Mouse (Mus musculus) T-helper 17 cell (primary cell): Measurements from ENCODE around the gene Frmd4b.

Source experiments
- in situ Hi-C, 2 experiments: fragments of 300-600 bp; cut with MboI, MseI; formaldehyde crosslinking; loops; 1 replicate in 1 of 2; 2 replicates in 1 of 2; pipeline ENCODE4 v1.15.1; 2025; ENCODE audit warnings: high pct_unique_total_duplicates in 2 of 2

Gene Frmd4b

DNA sequence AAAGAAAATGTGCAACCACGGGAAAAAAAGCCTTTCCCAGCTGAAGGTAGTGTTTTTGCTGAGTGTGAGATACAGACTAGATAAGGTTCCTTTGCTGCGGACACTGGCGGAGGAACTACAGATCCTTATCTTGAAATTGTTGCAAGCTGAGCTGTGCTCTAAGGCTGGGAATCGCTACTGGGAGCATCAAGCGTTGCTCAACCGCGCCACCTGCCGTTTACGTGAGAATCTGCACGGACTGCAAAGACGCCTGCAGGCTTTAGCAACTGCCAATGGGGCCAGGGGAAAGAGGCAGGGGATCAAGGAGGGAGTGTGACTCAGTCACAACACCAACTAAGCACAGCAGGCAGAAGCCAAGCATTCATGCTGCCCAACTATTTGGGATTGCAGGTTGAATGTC, 94.2 kb downstream of the Frmd4b start:
- in situ Hi-C loops: loop anchor here (5.0 kb wide), 3 partner anchors 101 to 266 kb away; no protein-coding TSS in a partner anchor

DNA sequence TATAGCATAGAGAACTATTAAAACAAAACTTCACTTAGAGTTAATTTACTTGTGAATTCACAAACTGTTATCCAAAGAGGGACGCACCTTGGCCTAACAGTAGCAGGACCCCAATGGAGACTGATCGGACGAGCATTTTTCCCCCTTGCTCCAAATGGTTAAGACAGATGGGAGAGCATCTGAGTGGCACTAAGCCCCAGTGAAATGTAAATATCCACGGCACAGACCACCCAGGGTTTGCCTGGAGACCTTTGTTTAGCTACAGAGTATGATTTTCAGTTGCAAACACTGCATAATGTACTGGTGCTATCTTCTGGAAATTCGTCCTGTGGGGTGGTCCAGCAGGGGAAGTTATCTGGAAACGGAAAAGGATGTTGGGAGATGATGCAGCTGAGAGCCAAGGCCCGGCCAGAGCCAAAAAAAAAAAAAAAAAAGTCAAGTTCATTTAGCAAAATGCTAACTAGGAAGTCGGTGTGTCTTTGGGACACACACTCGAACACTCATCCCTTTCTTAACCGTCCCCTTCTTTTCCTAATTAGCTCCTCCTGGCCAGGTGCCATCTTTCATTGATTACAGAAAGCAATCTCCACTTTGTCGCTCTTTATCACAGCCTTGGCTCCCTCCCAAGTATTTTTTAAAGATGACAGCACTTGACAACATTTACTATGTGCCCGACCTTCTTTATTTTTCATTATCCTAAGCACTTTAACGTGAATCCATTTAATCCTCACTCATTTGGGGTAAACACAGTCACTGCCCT, 95.9 kb downstream of the Frmd4b start:
- in situ Hi-C loops: loop anchor here (5.0 kb wide), 3 partner anchors 99 to 264 kb away; no protein-coding TSS in a partner anchor

DNA sequence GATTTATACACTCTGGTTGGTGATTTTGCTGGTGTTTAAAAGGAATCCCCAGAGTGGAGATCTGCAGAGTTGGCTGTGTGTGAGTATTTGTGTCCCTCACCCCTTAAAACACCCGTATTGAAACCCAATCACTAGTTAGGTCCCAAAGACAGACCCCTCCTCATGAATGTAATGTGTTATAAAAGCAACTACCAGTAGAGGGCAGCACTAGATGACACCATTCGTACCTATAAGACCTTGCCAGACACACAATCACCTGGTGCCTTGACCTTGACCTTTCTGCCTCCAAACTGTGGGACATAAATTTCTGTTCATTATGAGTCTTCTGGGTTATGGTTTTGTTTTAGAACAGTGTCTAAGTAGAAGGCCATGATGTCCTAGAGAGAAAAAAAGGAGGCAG, 96.8 kb downstream of the Frmd4b start:
- in situ Hi-C loops: loop anchor here (5.0 kb wide), 3 partner anchors 98 to 263 kb away; no protein-coding TSS in a partner anchor

DNA sequence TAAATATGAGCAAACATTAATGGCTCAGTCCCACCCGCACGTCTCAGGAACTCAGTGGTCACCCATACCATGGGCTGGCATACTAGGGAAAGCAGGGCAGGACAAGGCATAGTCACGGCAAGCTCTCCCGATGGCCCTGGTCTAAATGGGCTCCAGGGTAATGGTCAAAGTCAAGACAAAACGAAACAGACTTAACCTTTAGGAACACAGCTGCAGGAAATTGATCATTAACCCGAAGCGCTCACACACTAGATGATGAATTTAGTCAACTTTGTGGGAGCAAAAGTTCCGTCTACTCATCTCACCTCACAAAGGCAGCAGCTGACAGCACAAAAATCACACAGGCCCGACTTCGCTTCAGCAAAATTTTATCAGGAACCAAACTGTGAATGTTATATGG, 97.8 kb downstream of the Frmd4b start:
- in situ Hi-C loops: loop anchor here (5.0 to 10.0 kb wide), 2 partner anchors 252 to 1365 kb away; no protein-coding TSS in a partner anchor

DNA sequence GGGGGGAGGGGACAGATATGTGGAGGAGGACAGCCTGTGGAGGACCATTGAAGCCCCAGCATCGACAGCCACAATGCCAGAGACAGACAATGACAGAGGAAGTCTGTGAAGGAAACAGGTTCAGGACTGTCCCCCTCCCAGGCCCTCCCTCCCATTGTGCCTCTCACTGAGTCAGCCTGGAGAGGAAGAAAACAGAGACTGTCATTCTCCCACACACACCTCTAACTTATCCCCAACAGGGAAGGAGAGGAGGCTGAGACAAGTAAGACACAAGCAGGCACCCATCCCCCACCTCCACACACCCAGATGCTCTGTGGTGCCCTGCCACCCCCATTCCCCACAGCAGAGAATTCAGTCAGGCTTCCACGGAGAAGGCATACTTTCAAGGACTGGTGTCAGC, 98.9 kb downstream of the Frmd4b start:
- in situ Hi-C loops: loop anchor here (5.0 to 10.0 kb wide), 2 partner anchors 251 to 1366 kb away; no protein-coding TSS in a partner anchor

DNA sequence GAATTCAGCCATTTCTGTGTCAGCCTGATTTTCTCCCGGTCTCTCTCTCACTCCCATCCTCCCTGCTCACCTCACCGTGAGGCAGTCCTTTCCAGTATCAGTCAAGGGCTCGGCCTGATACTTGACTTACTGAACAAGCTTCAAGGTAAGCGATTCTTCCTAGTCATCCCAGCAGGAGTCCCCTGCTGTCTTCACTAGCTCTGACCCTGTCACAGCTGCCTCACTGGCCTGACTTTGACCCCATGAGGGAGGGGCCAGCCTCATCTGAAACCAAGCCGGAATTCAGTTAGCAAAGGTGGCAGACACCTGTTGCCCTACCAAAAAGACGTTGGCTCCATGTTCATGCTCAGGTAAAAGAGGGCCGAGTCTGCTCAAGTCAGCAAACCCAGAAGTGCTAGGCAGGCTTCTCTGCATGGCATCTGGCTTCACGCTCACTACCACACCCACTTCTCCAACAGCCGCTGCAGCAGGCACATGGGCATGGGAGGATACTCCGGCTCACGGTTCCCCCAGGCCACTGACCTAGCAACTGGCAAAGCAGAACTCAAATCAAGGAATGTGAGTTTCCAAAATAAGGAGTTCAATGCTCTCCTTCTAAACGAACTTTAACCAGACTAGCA, 99.6 kb downstream of the Frmd4b start:
- in situ Hi-C loops: loop anchor here (5.0 to 10.0 kb wide), 2 partner anchors 250 to 1367 kb away; no protein-coding TSS in a partner anchor

DNA sequence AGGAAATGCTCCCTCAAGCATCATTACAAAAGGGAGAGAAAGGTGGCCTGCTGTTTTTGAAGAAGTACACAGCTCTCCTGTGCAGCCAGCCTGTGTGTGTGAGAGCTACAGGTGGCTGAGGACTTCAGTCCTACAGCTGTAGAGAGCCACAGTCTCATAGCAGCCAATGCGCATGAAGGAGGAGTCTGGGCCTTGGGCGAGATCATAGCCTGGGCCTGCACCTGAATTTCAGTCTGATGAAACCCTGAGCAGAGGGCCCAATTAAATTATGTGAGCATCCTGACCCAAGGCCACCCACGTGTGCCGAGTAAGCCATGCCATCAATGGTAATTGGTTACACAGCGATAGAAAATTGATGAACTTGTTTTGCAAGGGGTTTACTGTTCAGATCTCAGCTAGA, 100.4 kb downstream of the Frmd4b start:
- in situ Hi-C loops: loop anchor here (5.0 to 10.0 kb wide), 2 partner anchors 250 to 1368 kb away; no protein-coding TSS in a partner anchor

DNA sequence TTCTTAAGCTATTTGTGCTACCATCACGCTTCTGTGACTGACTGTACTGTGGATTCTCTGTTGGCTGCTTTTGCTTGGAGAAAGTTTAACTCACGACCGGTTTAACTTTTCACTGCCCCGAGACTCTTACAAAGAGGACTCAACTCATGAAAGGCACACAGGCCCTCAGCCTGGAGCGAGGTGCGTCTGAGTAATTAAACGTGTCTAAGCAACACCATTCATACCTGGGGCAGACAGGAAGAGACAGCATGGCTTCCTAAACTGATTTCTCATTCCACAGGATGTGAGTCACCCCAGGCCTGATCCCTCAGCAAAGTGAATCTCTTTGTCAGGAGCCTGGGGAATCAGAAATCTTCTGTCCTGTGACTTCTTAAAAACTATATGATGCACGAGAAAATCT, 106.6 kb downstream of the Frmd4b start:
- in situ Hi-C loops: loop anchor here in 1 of 2 experiments (10.0 kb wide), 1 partner anchor 1374 kb away; no protein-coding TSS in a partner anchor

DNA sequence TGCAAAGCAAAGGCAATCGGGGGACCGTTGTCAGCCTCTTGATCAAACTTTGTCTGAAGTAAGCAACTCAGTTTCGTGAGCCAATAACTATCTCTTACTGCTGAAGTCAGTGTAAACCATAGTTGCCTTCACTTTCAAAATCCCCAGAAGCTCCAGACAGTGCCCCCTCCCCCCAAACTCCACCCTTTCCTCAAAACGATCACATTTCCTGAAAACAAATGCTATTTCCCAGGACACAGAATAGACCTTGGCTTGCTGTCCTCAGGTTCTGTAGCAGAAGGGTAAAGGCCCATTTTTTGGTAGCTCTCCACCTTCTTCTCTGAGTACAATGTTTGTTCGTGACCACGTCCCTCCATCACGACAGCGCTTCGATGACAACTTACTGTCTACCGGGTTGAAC, 107.9 kb downstream of the Frmd4b start:
- in situ Hi-C loops: no loop called here

DNA sequence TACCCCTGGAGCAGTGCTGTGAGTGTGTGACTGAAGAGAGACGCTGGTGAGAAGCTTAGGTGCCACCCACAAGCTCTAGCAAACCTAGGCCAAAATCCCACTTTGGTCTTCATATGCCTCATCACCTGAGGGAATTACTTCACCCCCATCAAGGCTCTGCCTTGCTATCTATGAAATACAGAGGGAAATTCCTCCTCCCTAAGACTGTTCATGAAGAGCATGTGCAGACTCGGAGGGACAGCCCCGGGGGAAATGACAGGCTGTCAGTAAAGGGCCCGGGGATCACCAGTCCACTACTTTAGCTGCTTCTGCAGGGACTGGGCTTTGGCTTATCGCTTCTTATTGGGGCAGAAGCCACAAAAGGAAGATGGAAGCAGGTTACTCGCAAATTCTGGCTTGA, 108.9 kb downstream of the Frmd4b start:
- in situ Hi-C loops: no loop called here

DNA sequence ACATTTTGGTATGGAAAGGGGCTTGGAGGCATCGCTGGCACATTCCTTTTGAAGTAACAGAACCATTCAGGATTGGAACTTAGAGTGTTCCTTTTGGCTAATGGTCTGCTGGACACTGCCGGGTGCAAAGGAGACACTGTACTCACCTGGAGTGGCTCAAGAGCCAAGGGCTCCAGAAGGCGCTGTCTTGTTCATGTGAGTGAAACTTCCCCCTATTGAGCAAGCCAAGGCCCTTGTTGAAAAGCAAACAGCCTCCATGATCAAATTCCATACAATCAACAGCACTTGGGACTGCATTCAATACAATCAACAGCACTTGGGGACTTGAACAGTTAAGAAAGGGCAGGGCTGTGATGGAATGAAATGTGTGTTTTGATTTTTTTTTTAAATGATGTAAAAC, 109.4 kb downstream of the Frmd4b start:
- in situ Hi-C loops: no loop called here

DNA sequence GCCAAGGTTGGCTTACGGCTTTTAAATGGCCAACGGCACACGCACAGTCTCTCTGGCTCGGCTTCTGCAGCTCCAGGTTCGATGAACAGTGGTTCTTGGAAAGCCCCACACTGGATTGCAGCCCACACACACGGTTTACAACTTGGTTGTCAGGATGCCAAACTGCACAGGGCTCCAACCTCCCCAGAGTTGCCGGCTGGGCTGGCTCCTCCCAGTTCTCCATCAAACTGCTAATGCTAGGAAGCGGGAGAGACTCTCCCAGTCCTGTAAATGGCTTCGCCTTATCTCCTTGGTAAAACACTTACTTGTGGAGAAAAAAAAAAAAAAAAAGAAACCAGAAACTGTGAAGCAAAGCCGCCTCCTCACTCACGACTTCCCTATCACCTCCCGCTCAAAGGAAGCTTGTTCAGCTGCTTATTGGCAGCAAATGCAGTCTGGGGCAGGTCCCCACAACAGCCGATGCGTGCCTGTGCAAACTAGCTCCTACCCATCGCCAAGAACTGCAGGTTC, 111.1 kb downstream of the Frmd4b start:
- in situ Hi-C loops: no loop called here

DNA sequence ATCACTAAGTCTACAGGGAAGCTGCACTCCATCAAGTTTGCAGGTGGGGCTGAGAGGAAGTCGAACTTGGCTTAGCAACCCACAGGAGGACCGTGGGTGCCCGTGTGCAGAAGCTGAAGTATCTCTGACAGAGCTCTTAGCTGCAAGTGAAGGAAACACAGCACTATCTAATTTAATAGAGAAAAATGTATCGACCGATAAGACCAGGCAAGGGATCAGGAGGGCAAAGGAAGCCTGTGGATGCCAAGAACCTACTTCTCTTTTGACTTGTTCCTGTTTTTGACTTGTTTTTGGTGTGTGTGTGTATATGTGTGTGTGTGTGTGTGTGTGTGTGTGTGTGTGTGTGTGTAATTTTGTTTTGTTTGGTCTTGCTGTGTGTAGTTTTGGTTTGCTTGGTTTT, 112.7 kb downstream of the Frmd4b start:
- in situ Hi-C loops: no loop called here

DNA sequence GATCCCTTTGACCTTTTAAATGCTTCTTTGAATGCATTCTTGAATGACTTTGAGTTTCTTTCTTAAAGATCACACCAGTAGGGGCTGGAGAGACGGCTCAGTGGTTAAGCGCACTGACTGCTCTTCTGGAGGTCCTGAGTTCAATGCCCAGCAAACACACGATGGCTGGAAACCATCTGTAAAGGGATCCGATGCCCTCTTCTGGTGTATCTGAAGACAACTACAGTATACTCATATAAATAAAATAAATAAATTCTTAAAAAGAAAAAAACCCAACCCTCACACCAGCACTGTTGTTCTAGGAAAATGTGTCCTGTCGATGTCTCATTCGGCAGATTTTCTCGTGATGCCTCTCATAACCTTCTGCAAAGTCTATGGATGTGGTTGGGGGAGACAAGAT, 116.3 kb downstream of the Frmd4b start:
- in situ Hi-C loops: no loop called here

DNA sequence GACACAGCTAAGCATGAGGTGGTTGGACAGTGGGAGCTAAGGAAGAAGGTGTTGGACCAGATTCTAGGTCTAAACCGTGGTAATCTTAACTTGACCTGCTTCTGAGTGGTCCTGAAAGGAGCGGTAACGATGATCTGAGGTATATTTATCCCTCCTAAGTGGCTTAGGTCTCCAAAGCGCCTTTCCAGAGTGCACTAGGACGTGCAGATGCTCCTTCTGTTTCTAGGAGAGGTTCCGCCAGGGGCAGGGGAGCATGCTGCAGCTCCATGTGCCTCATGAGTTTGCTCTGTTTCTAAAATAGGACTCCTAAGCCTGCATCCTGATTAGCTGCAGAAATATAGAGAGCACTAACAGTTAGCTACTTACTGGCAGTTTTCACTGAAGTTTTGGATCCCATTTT, 117.1 kb downstream of the Frmd4b start:
- in situ Hi-C loops: no loop called here

DNA sequence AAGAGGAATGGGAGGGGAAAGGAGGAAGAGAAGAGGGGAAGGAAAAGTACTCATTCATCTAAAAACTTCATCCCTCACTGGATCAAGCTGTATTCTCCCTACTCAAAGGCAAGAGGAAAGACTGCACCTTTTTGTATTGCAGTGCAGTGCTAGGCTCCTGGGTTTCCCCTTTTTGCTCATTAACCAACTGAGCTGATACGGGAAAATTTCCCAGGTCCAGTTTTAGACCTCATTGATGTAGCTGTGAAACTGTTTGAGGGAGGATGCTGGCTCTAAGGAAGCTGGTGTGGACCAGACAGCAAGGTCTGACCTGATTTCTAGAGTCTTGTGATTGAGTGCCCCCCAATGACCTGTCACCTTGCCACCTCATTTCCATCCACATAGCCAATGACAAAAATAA, 121.3 kb downstream of the Frmd4b start:
- in situ Hi-C loops: no loop called here

DNA sequence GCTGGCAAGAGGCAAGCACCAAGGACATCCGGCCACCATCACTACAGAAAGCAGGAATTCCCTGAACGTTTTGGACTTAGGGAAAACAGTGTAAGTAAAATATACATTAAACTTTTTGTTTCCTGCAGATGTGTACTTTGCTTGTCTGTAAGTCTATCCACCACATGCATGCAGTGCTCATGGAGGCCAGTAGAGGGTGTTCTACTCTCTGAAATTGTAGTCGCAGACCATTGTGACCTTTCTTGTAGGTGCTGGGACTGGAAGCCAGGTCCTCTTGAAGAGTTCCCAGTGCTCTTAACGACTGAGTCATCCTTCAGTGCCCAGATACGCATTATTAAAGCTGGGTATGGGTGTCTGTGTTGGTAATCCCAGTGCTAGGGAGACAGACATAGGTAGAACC, 126.3 kb downstream of the Frmd4b start:
- in situ Hi-C loops: no loop called here

DNA sequence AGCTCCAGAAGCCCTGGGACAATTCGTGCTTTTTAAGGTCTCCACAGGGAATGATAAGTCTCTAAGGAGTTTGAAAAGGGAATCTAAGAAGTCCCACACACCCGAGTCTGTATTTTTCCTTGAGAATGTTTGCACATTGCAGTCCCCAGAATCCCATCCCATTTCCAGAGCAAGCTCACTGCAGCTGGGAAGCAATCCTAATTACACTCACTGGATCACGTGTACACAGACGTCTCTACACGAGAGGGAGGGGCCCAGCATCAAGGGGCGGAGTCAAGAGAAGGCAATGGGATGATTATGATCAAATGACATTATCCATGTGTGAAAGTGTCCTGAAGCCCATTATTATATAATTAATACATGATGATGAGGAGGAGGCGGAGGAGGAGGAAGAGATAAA, 128.5 kb downstream of the Frmd4b start:
- in situ Hi-C loops: no loop called here

DNA sequence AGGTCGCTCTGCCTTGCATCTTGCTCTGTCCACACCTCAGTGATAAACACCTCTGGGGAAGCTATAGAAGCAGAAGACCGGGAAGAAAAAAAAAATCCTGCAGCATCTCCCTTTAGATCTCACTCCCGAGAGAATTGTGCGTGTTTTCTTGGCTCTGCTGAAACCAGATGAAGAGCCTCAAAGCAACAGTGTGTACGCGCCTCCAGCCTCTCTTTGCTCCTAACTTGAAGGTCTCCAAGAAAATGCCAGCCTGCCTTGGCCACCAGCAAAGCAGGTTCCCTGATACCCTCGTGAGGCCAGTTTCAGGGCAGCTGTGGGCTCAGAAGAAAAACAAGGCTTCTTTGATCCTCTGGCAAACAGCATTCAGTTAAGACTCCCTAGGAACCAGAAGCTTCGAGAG, 129.1 kb downstream of the Frmd4b start:
- in situ Hi-C loops: no loop called here

DNA sequence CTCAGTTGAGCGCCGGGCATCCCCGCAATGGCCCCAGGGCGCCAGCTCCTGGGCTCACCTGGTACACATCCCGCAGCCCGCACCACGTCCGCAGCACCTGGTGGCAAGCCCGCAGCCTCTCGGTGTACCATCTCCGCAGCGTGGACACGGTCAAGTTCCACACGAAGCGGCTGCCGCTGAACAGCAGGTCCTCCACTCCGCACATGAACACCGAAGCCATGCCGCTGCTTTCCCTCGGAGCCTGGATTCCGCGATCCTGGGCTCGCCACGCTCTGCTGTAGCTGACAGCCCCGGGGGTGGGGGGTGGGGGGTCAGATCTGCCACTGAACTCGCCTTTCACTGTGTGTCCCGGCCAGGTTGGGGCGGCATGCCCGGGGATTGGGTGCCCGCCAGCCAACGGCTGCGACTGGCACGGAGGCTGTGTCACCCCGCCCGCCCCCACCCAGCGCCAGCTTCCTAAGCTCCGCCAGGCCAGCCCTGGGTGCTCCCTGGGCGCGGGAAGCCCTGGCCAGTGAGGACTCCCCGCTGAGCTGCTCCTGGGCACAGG, 129.7 kb downstream of the Frmd4b start:
- in situ Hi-C loops: no loop called here

DNA sequence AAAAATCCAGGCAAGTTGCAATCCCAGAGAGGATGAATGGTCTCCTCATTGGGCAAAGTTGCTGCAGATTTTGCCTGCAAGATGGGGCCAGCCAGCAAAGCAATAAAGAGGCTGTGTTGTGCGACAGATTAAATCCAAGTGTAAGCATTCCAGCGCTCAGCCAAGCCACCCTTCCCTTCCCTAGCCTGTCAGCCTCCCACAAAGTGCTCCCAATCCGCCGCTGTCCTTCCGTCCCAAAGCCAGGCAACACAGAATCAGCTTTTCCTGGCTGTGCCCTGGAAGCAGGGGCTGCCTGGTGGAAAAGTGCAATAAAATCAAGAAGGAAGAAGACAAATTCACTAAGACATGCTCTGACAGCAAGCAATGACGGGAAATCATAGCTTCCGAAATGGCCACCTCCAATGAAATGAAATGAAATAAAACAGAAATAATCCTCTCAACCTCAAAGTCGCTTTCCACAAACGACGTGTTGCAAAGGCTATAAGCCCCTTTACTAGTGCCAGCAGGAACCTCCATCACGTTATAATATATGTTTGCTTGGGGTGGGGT, 130.5 kb downstream of the Frmd4b start:
- in situ Hi-C loops: no loop called here

DNA sequence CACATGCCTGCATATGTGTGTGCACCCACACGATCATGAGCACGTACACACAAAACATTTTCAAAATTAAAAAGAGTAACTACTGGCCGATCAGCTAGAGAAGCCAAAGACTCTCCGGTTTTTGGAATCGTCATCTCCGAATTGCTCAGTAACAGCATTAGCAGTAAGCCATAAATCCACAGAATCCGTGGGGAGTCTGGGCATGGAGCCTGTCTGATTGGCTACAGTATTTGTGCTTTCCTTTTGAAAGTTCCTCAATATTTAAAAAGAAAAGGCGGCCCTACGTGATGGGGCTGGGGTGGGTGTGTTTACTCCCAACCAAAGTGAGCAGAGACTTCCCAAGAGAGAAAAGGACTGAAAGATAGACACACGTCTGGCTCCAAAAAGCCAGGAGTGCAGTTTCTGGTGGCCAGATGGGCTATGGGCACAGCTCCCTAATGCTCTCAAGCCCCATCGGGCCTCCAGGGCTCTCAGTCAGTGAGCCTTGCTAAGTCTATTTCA, 131.4 kb downstream of the Frmd4b start:
- in situ Hi-C loops: no loop called here
